Mouse (Mus musculus): ENCODE measurements at regions not wholly inside any gene's neighbourhood (a gene's known extent, or its start where the extent isn't known, plus 50 kb on each side); places are given as distances from the start of the nearest gene placed in this dataset.

DNA sequence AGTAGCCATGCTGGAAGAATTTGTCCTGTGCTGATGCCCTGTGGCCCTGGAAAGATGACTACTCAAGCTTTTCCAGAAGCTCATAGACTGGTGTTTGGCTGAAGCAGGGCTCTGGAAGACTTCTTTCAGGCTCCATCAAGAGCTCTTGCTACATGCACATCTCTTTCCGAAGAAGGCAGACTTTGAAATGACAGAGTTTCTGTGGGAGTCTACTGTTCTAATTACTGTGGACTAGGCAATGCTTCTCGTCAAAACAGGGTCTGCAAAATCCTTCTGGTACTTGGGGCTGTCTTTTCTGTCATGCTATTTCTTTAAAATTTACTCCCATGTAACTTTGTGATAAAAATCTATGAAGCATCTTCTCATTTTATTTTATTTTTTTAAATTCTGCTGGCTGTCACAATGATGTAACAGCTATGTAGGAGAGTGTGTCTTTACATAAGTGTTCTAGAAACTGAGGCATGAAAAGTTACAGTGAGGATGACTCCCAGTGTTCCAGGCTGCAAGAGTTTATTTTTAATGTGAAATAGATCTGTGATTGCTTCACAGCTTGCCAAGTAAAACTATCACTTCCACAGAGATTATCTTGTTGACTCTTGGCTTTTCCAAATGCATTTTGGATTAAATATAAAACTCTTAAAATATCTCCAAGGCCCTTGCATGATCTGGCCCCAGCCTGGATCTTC is 244.9 kb upstream of the Nmur2 start:
- no peak for TF ChIP-seq CTCF (IDR thresholded peaks at IDR 0.05; ENCODE audit: low read depth)
- no peak for TF ChIP-seq EP300 (IDR thresholded peaks at IDR 0.05; ENCODE audit: low read depth)
